In the genomic region with DNA sequence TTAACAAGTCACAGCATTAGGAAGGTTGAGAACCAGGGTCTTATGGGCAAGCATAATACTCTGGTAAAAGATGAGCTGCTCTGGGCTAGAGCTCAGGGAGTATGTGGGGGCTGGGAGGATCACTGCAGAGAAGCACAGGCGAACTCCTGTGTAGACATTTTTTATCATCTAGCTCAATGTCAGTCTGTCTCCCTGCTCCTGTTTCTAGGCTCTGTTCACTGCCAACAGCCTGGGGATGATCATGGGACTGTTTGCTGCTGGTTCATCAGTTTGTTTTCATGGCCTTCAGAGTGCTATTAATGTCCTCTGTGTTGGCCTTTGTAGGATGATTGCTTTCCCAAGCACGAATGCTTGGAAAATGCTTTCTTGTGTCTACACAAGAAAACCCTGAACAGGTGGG, we compare ENCODE assay signal across 23 mouse cellular contexts. TPM values are rescaled to one million over a fixed set of nuclear protein-coding genes. Genes with fewer than 3 reads are reported as not detected.
A peak's percentile ranks its signal among the peaks of the same experiment; 100 is the strongest.
DNase-seq lines count a peak whose midpoint lies in the region; ATAC-seq and TF ChIP-seq lines count a peak whose summit lies in the region.
"Had no signal": no experiment of that assay in that cellular context is flagged by ENCODE, and none has a peak within 500 bp of the region (broad histone marks: within the 10 kb centered on the region; RNA-seq: fewer than 3 reads in every experiment).

No protein-coding gene starts in this region.

- no peak overlapping the region for H3K9ac ChIP-seq in heart, embryonic 14.5 days (ENCODE audit: low read length)
- H3K9ac ChIP-seq: embryonic facial prominence, embryonic 12.5 days; forebrain, postnatal 0 days; hindbrain, embryonic 15.5 days; liver, embryonic 13.5 days; neural tube, embryonic 15.5 days had no signal

- H3K4me3 ChIP-seq in gastrocnemius, adult 2 months, result peak overlapping the region; percentile 37
- no peak overlapping the region for H3K4me3 ChIP-seq in heart, embryonic 14.5 days (ENCODE audit: control insufficient read depth in 1 of 2, insufficient read depth in 1 of 2, low read depth in 1 of 2, low read length in 2 of 2)
- H3K4me3 ChIP-seq: embryonic facial prominence, embryonic 12.5 days; hindbrain, embryonic 15.5 days; left cerebral cortex, adult 2 months; liver, embryonic 13.5 days; neural tube, embryonic 15.5 days had no signal

- WGBS in heart, embryonic 14.5 days, result 61% methylated on average over 2 of the region's 2 CpGs

- intact Hi-C loops in gastrocnemius, adult 2 months (cut with DNase I), result loop anchor here (2.0 kb wide), 1 partner anchor 17 kb away; no protein-coding TSS in a partner anchor
- intact Hi-C loops in heart, postnatal 36 days (cut with DNase I), result no loop called here

- TF ChIP-seq CTCF in gastrocnemius, adult 2 months (IDR thresholded peaks at IDR 0.05), result no peak

- no peaks in the 10 kb centered on the region for H3K27me3 ChIP-seq in heart, embryonic 14.5 days (ENCODE audit: control insufficient read depth, insufficient read depth, low read length)
- H3K27me3 ChIP-seq: embryonic facial prominence, embryonic 12.5 days; hindbrain, embryonic 15.5 days; liver, embryonic 13.5 days; neural tube, embryonic 15.5 days had no signal

- H3K4me1 ChIP-seq in heart, embryonic 14.5 days (ENCODE audit: control insufficient read depth in 2 of 2, insufficient read depth in 2 of 2, low read length in 2 of 2), result peaks cover 15 to 36% of the 10 kb centered on the region in 2 experiments

- no peak for ATAC-seq in heart, embryonic 14.5 days (ENCODE audit: insufficient number of reproducible peaks, insufficient read depth, low FRiP score, low read depth)
- ATAC-seq: forebrain, postnatal 0 days had no signal

- peaks cover 7% of the 10 kb centered on the region for H3K36me3 ChIP-seq in heart, embryonic 14.5 days (ENCODE audit: control insufficient read depth, insufficient read depth, low read length)
- H3K36me3 ChIP-seq: embryonic facial prominence, embryonic 12.5 days; hindbrain, embryonic 15.5 days; liver, embryonic 13.5 days; neural tube, embryonic 15.5 days had no signal

- DNase-seq in gastrocnemius, adult 2 months, result peak; percentile 70
- no peak for DNase-seq in gastrocnemius, postnatal 10 days
- no peak for DNase-seq in heart, postnatal 36 days
- peak; percentile 45 for DNase-seq in adrenal gland, postnatal 10 days
- peak; percentile 62 for DNase-seq in adrenal gland, postnatal 14 days
- DNase-seq in kidney, postnatal 4 days, result no peak
- DNase-seq: cerebellum, adult 2 months; cerebellum, postnatal 25 days; forebrain, postnatal 0 days; kidney, adult 2 months; liver, embryonic 13.5 days; lung, adult 2 months; lung, postnatal 14 days; retina, postnatal 1 day; right cerebral cortex, postnatal 25 days; thymus, postnatal 14 days had no signal

- H3K4me2 ChIP-seq in heart, embryonic 14.5 days (ENCODE audit: low read length), result no peak overlapping the region
- H3K4me2 ChIP-seq: embryonic facial prominence, embryonic 12.5 days; hindbrain, embryonic 15.5 days; liver, embryonic 13.5 days; midbrain, embryonic 11.5 days; neural tube, embryonic 15.5 days had no signal

- H3K27ac ChIP-seq in gastrocnemius, adult 2 months, result peak overlapping the region; percentile 88
- peak overlapping the region; percentile 8 to 35; a peak in 2 of 4 replicates for H3K27ac ChIP-seq in heart, embryonic 14.5 days (replicated peaks in 1 of 2; ENCODE audit: control insufficient read depth in 1 of 2, insufficient read depth in 1 of 2, low read depth in 2 of 2, low read length in 2 of 2)
- H3K27ac ChIP-seq: embryonic facial prominence, embryonic 12.5 days; hindbrain, embryonic 15.5 days; kidney, postnatal 0 days; left cerebral cortex, adult 2 months; liver, embryonic 13.5 days; neural tube, embryonic 15.5 days had no signal

- no peaks in the 10 kb centered on the region for H3K9me3 ChIP-seq in heart, embryonic 14.5 days (ENCODE audit: control insufficient read depth, low read length)
- H3K9me3 ChIP-seq: embryonic facial prominence, embryonic 12.5 days; hindbrain, embryonic 15.5 days; liver, embryonic 13.5 days; neural tube, embryonic 15.5 days had no signal

RNA-seq across cellular contexts. Expression of a gene that starts 18.7 kb away (rescaled TPM):
- total RNA-seq in gastrocnemius, adult 2 months (2021), result 100 to 1,000 TPM in 1 of 2 experiments, 10 to 100 TPM in 1; 99.2 to 114 TPM
- total RNA-seq in gastrocnemius, postnatal 10 days (2021), result 10 to 100 TPM; 49.4 to 59.9 TPM
- 20.8 and 25.6 TPM in 2 replicates for polyA plus RNA-seq in heart, embryonic 14.5 days (2014; fragmentation: Nextera tagmentation; extraction: Ambion mirVana)
- total RNA-seq in heart, postnatal 36 days (2021), result 10 to 100 TPM; 16.2 to 21.0 TPM
- 10 to 100 TPM; 18.6 to 30.3 TPM for total RNA-seq in adrenal gland, postnatal 10 days (2021)
- total RNA-seq in adrenal gland, postnatal 14 days (2021), result 17.8 and 19.8 TPM in 2 replicates

Comparison
In these comparisons a context has a peak if more than half of its experiments do, and no peak if none do; other contexts are left out.
1. DNase-seq: peak in gastrocnemius, adult 2 months (single experiment), adrenal gland, postnatal 10 days (single experiment) and adrenal gland, postnatal 14 days (single experiment); none in gastrocnemius, postnatal 10 days (single experiment), heart, postnatal 36 days (0 of 2) and kidney, postnatal 4 days (0 of 2).